Mouse (Mus musculus): ENCODE measurements around the gene Flvcr1. TPM values are rescaled to one million over a fixed set of nuclear protein-coding genes. Genes with fewer than 3 reads are reported as not detected.
"Not testable (repeated sequence)": the region's sequence is repeated elsewhere in the genome, so short reads cannot be mapped to it uniquely, and the experiment has no call there.

Gene Flvcr1
- polyA plus RNA-seq, 1 experiment from 2014 or later, result 2.1 TPM

DNA sequence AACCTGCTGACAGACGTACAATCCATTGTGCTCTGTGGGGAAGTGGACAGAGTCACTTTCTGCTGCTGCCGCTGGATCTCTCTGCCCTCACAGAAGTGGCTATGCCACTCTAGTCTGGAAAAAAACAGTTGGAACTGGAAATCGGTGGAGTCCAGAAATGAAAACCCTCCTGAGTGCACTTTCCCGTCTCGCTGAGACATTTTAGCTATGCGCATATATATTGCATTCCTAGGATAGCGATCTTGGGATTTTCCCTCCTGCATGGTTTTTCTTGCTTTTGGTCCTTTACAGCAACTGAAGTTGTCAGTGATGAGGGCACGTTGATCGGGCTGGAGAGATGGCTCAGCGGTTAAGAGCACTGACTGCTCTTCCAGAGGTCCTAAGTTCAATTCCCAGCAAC lies 4.2 kb upstream of the Flvcr1 start:
- Histone ChIP-seq H3K4me3 (ENCODE audit: low read depth, low read length) (no peak overlapping the region), H3K4me1 (ENCODE audit: control insufficient read depth, low read depth, low read length) (peaks cover 12% of the 10 kb centered on the region), H3K4me2 (ENCODE audit: low read depth, low read length) (no peak overlapping the region), H3K9me3 (replicated peaks; ENCODE audit: control insufficient read depth, low read length) (no peaks in the 10 kb centered on the region), H3K9ac (ENCODE audit: low read depth, low read length) (no peak overlapping the region), H3K27ac (ENCODE audit: low read length) (no peak overlapping the region), H3K27me3 (ENCODE audit: control insufficient read depth, insufficient read depth, low read depth, low read length) (no peaks in the 10 kb centered on the region), H3K36me3 (ENCODE audit: control insufficient read depth, insufficient read depth) (no peaks in the 10 kb centered on the region)
- WGBS (ENCODE audit: insufficient replicate concordance), result 63% methylated on average over 10 of the region's 10 CpGs
- ATAC-seq (ENCODE audit: low read depth), result no peak

DNA sequence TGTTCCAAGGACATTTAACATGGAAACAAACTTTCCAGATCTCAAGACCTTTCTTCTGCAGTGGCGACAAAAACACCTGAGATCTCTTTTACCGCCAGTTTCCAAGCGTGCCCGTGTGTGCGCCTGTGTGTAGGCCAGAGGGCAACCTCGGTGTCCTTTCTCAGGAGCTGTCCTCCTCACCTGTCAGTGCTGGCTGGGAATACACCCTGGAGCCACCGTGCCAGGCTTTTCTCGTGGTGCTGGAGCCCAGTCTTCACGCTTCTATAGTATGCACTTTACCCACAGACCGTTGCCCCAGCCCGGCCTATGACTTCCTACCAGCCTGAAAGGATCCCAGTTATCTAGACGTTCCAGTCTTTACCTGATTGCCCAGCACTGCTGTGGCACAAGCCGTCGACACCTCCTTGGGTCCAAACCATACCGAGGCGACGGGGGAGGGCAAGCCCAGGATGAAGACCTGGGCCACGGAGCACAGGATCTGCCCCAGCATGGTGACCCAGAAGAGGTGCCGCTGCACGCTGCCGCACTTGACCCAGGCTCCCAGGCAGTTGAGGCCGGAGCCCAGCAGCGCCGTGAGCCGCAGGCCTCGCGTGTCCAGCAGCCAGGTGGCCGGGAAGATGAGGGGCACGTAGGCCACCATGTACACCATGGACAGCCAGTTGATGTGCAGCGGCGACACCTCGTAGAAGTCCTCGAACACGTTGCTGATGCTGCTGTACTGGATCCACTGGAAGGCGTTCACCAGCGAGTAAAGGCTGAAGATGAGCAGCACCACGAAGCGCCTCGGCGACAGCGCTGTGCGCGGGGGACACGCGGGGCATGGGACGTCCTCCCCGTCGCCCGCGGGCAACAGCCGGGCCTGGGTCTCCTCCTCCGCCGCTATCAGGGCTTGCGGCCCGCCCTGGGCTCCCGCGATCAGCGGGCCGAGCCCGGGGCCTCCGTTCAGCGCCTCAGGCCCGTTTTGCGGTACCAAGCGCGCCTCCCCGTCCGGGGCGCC lies 644 bp downstream of the Flvcr1 start:
- H3K4me2 ChIP-seq (ENCODE audit: low read depth, low read length), result peak overlapping the region; percentile 98
- H3K27me3 ChIP-seq (ENCODE audit: control insufficient read depth, insufficient read depth, low read depth, low read length), result no peaks in the 10 kb centered on the region
- H3K9ac ChIP-seq (ENCODE audit: low read depth, low read length), result peak overlapping the region; percentile 85
- no peaks in the 10 kb centered on the region for H3K36me3 ChIP-seq (ENCODE audit: control insufficient read depth, insufficient read depth)
- no peaks in the 10 kb centered on the region for H3K9me3 ChIP-seq (replicated peaks; ENCODE audit: control insufficient read depth, low read length)
- H3K4me3 ChIP-seq (ENCODE audit: low read depth, low read length), result peak overlapping the region; percentile 77
- ATAC-seq (ENCODE audit: low read depth), result peak; percentile 22
- 5% methylated on average over 68 of the region's 69 CpGs for WGBS (ENCODE audit: insufficient replicate concordance)
- H3K4me1 ChIP-seq (ENCODE audit: control insufficient read depth, low read depth, low read length), result peaks cover 18% of the 10 kb centered on the region
- H3K27ac ChIP-seq (ENCODE audit: low read length), result peak overlapping the region; percentile 70

DNA sequence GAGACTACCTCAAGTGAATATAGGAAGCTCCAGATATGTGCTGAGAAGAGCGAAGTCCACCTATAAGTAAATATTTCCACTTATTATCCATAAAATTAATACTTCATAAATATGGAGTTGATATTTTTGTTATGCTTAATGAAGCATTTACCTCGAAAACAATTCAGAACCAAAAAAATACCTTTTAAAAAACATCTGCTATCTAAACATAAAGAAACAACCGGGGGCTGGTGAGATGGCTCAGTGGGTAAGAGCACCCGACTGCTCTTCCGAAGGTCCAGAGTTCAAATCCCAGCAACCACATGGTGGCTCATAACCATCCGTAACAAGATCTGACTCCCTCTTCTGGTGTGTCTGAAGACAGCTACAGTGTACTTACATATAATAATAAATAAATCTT lies 2.2 kb downstream of the Flvcr1 start:
- H3K9ac ChIP-seq (ENCODE audit: low read depth, low read length); H3K27ac ChIP-seq (ENCODE audit: low read length); H3K9me3 ChIP-seq (replicated peaks; ENCODE audit: control insufficient read depth, low read length); H3K4me3 ChIP-seq (ENCODE audit: low read depth, low read length); H3K36me3 ChIP-seq (ENCODE audit: control insufficient read depth, insufficient read depth); H3K4me2 ChIP-seq (ENCODE audit: low read depth, low read length); ATAC-seq (ENCODE audit: low read depth); H3K27me3 ChIP-seq (ENCODE audit: control insufficient read depth, insufficient read depth, low read depth, low read length): not testable (repeated sequence)
- 82% methylated on average over 5 of the region's 6 CpGs for whole genome bisulfite sequencing (ENCODE audit: insufficient replicate concordance)
- H3K4me1 ChIP-seq (ENCODE audit: control insufficient read depth, low read depth, low read length), result peaks cover 18% of the 10 kb centered on the region

DNA sequence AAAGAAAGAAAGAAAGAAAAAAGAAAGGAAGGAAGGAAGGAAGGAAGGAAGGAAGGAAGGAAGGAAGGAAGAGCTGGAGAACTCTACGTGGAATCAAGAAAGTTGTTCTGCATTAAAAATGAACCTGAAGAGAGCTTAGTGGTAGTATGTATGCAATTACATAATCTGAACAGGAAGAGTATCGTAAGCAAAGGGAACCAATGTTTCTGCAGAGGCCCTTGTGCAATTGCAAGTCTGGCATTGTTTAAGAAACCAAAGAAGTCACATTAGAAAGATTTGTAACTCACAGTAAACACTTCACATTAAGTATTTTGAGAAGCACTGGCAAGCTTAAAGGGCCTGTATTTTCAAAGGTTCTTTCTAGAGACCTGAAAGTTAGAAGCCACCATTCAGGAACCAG lies 2.8 kb downstream of the Flvcr1 start:
- H3K4me2 ChIP-seq (ENCODE audit: low read depth, low read length), result no peak overlapping the region
- WGBS (ENCODE audit: insufficient replicate concordance), result 64% methylated on average over 2 of the region's 2 CpGs
- H3K36me3 ChIP-seq (ENCODE audit: control insufficient read depth, insufficient read depth), result no peaks in the 10 kb centered on the region
- no peak overlapping the region for H3K27ac ChIP-seq (ENCODE audit: low read length)
- H3K4me1 ChIP-seq (ENCODE audit: control insufficient read depth, low read depth, low read length), result peaks cover 18% of the 10 kb centered on the region
- H3K27me3 ChIP-seq (ENCODE audit: control insufficient read depth, insufficient read depth, low read depth, low read length), result no peaks in the 10 kb centered on the region
- ATAC-seq (ENCODE audit: low read depth), result no peak
- H3K4me3 ChIP-seq (ENCODE audit: low read depth, low read length), result no peak overlapping the region
- H3K9ac ChIP-seq (ENCODE audit: low read depth, low read length), result no peak overlapping the region
- H3K9me3 ChIP-seq (replicated peaks; ENCODE audit: control insufficient read depth, low read length), result no peaks in the 10 kb centered on the region

DNA sequence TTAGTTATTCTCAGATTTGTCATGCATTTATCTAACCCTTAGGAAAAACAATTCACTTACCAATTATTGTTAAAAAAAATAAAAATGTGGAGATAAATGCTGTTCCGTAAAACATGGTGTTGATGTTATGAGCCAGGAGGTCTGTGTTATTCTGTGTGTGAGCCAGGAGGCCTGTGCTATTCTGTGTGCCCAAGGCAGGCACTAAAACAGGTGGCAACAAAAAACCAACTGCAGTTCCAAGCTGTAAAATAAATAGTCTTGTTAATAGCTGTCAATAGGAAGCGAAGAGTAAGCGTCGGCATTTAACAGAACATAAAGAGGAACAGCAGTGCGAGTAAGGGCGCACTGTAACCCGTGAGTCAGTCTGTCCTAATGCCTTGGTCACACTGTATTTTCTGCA lies 4.9 kb downstream of the Flvcr1 start:
- no peak overlapping the region for H3K9ac ChIP-seq (ENCODE audit: low read depth, low read length)
- peaks cover 10% of the 10 kb centered on the region for H3K4me1 ChIP-seq (ENCODE audit: control insufficient read depth, low read depth, low read length)
- ATAC-seq (ENCODE audit: low read depth), result no peak
- no peaks in the 10 kb centered on the region for H3K36me3 ChIP-seq (ENCODE audit: control insufficient read depth, insufficient read depth)
- no peaks in the 10 kb centered on the region for H3K9me3 ChIP-seq (replicated peaks; ENCODE audit: control insufficient read depth, low read length)
- H3K4me3 ChIP-seq (ENCODE audit: low read depth, low read length), result no peak overlapping the region
- no peak overlapping the region for H3K27ac ChIP-seq (ENCODE audit: low read length)
- H3K27me3 ChIP-seq (ENCODE audit: control insufficient read depth, insufficient read depth, low read depth, low read length), result no peaks in the 10 kb centered on the region
- 87% methylated on average over 7 of the region's 7 CpGs for WGBS (ENCODE audit: insufficient replicate concordance)
- no peak overlapping the region for H3K4me2 ChIP-seq (ENCODE audit: low read depth, low read length)

DNA sequence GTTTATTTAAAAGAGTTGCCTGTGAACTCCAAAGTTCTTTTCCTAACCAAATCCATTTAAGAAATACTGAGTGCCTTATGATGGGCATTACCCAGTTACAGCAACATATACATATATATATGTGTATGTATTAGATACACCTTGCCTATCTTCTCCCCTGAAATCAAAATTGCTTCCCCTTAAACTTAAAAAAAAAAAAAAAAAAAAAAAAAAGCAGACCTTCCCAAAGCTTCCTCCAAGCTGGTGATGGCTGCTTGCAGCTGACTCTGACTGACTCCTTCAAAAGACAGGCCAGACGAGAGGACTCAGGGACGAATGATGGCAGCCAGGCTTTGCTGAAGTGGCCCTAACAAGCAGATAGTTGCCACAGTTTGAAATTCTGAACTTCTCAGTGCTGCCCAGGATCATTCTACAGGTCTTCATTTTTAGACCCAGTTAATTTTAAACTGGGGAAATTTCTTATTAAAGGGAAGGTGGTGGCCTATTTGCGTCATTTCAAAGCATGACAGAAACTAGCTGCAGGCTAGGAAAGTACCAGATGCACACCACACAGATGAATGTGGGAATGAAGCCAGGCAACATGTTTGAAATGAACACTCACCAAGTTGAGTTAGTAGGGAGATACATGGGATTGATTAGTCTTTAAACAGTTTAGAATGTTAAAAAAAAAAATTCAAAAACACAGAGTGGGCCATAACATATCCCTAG lies 5.6 kb downstream of the Flvcr1 start:
- H3K36me3 ChIP-seq (ENCODE audit: control insufficient read depth, insufficient read depth), result no peaks in the 10 kb centered on the region
- peaks cover 8% of the 10 kb centered on the region for H3K4me1 ChIP-seq (ENCODE audit: control insufficient read depth, low read depth, low read length)
- 80% methylated on average over 3 of the region's 3 CpGs for WGBS (ENCODE audit: insufficient replicate concordance)
- no peak overlapping the region for H3K4me2 ChIP-seq (ENCODE audit: low read depth, low read length)
- no peaks in the 10 kb centered on the region for H3K9me3 ChIP-seq (replicated peaks; ENCODE audit: control insufficient read depth, low read length)
- no peak overlapping the region for H3K4me3 ChIP-seq (ENCODE audit: low read depth, low read length)
- H3K27ac ChIP-seq (ENCODE audit: low read length), result no peak overlapping the region
- no peak for ATAC-seq (ENCODE audit: low read depth)
- no peaks in the 10 kb centered on the region for H3K27me3 ChIP-seq (ENCODE audit: control insufficient read depth, insufficient read depth, low read depth, low read length)
- no peak overlapping the region for H3K9ac ChIP-seq (ENCODE audit: low read depth, low read length)

DNA sequence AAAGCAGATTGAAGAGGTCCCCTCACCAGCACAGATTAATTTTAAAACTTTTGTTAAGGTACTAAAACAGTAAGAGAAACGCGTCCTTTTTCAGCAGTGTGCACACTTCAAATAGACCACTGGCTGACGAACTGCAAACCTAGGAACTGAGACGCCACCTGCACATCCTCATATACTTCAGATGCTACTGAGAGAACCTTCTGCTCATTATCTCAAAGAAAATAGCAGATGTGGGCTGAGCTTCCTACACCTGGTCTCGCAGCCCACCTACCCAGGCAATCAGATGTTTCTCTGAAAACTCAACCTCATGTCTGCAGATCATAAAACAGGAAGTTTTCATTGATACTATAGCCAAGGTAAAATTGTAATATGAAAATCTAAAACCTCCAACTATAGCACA lies 6.2 kb downstream of the Flvcr1 start:
- no peaks in the 10 kb centered on the region for H3K9me3 ChIP-seq (replicated peaks; ENCODE audit: control insufficient read depth, low read length)
- H3K9ac ChIP-seq (ENCODE audit: low read depth, low read length), result no peak overlapping the region
- 76% methylated on average over 5 of the region's 5 CpGs for WGBS (ENCODE audit: insufficient replicate concordance)
- H3K27ac ChIP-seq (ENCODE audit: low read length), result no peak overlapping the region
- H3K27me3 ChIP-seq (ENCODE audit: control insufficient read depth, insufficient read depth, low read depth, low read length), result no peaks in the 10 kb centered on the region
- ATAC-seq (ENCODE audit: low read depth), result no peak
- H3K36me3 ChIP-seq (ENCODE audit: control insufficient read depth, insufficient read depth), result no peaks in the 10 kb centered on the region
- H3K4me2 ChIP-seq (ENCODE audit: low read depth, low read length), result no peak overlapping the region
- H3K4me1 ChIP-seq (ENCODE audit: control insufficient read depth, low read depth, low read length), result peaks cover 2% of the 10 kb centered on the region; the same call in 1 of the 2 replicates
- no peak overlapping the region for H3K4me3 ChIP-seq (ENCODE audit: low read depth, low read length)

DNA sequence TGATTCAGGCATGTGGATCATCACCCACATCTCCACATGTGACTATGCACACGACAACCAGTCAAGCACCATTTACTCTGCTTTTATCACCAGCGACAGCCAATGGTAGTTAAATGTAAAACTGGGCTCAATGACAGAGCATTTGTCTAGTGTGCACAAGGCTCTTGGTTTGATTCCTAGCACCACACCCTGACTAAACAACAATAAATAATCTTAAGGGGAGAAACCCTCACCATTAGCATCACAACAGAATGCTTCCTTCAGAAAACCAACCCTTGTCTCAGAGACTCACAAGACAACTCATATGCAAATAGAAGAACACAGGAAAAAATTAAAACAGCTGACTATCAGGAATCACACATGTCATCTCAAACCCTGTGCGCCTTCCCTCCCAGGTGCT lies 11.7 kb downstream of the Flvcr1 start:
- Histone ChIP-seq H3K27me3 (ENCODE audit: control insufficient read depth, insufficient read depth, low read depth, low read length) (no peaks in the 10 kb centered on the region), H3K9me3 (replicated peaks; ENCODE audit: control insufficient read depth, low read length) (no peaks in the 10 kb centered on the region), H3K9ac (ENCODE audit: low read depth, low read length) (no peak overlapping the region), H3K4me2 (ENCODE audit: low read depth, low read length) (no peak overlapping the region), H3K4me1 (ENCODE audit: control insufficient read depth, low read depth, low read length) (no peaks in the 10 kb centered on the region), H3K4me3 (ENCODE audit: low read depth, low read length) (no peak overlapping the region), H3K36me3 (ENCODE audit: control insufficient read depth, insufficient read depth) (peaks cover 3% of the 10 kb centered on the region), H3K27ac (ENCODE audit: low read length) (no peak overlapping the region)
- no peak for ATAC-seq (ENCODE audit: low read depth)
- 80% methylated on average over 3 of the region's 3 CpGs for WGBS (ENCODE audit: insufficient replicate concordance)

DNA sequence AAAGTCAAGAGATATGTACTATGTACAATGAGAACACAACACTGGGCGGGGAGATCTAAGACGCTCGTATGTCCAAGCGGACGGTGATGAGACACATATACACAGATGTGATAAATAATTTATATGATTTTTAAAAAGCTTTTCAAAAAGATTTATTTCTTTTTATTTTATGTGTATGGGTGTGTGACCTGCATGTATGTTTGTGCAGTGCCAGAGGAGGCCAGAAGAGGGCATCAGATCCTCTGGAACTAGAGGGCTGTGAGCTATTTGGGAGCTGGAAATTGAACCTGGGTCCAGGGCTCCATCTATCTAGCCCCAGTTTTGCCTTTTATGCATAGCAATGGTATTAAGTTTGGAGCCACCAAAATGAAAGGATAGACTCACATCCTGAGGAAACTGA lies 17.3 kb downstream of the Flvcr1 start:
- no peak overlapping the region for H3K27ac ChIP-seq (ENCODE audit: low read length)
- H3K27me3 ChIP-seq (ENCODE audit: control insufficient read depth, insufficient read depth, low read depth, low read length), result no peaks in the 10 kb centered on the region
- H3K4me2 ChIP-seq (ENCODE audit: low read depth, low read length), result no peak overlapping the region
- 90% methylated on average over 5 of the region's 5 CpGs for WGBS (ENCODE audit: insufficient replicate concordance)
- no peak for ATAC-seq (ENCODE audit: low read depth)
- peaks cover 14% of the 10 kb centered on the region for H3K36me3 ChIP-seq (ENCODE audit: control insufficient read depth, insufficient read depth)
- no peaks in the 10 kb centered on the region for H3K9me3 ChIP-seq (replicated peaks; ENCODE audit: control insufficient read depth, low read length)
- H3K4me3 ChIP-seq (ENCODE audit: low read depth, low read length), result no peak overlapping the region
- no peaks in the 10 kb centered on the region for H3K4me1 ChIP-seq (ENCODE audit: control insufficient read depth, low read depth, low read length)
- no peak overlapping the region for H3K9ac ChIP-seq (ENCODE audit: low read depth, low read length)

Measured in liver, embryonic 16.5 days (tissue).